ENCODE assay signal across 8 mouse cellular contexts in the genomic region with DNA sequence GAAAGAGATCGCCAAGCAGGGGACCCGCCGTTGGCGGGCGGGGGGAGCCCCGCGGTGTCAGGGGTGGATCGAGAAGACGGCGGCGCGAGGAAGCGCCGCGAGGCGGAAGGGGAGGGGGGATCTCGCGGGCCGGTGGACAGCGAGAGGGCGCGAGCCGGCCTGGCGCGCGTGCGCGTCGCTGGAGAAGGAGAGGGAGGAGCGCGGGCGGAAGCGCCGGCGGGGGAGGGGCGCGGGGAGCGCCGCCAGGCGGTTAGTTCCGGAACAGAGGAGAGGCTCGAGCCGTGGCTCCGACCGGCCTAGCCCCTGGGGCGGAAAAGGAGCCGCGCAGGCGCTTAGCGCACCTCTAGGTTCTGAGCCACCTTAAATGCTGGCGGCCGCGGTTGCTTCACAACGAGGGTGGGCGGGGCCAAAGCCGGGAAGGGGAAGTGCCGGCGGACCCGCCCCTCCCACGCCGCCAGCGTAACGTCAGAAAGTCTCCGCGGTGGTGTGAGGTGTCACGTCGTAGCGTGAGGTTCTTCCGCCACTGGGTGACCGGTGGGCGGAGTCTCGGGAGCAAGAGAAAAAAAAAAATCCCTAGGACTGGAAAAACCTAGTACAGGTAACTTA. TPM values are rescaled to one million over a fixed set of nuclear protein-coding genes. Genes with fewer than 3 reads are reported as not detected.
DNase-seq lines count a peak whose midpoint lies in the region; ATAC-seq lines count a peak whose summit lies in the region.

Atxn2l (minus strand) TSS at position 165 of the 606 bp plus-strand sequence.

- H3K4me2 ChIP-seq in heart, embryonic 14.5 days (ENCODE audit: low read length): peak within 1 kb of the TSS; percentile 68
- peak within 1 kb of the TSS; percentile 82 for H3K4me2 ChIP-seq in liver, embryonic 13.5 days
- H3K4me2 ChIP-seq in stomach, embryonic 16.5 days (ENCODE audit: low read depth, low read length): peak within 1 kb of the TSS; percentile 78

- peak within 1 kb of the TSS; percentile 76 to 100 for H3K4me3 ChIP-seq in heart, embryonic 14.5 days (ENCODE audit: control insufficient read depth in 1 of 2, insufficient read depth in 1 of 2, low read depth in 1 of 2, low read length in 2 of 2)
- peak within 1 kb of the TSS; percentile 99 for H3K4me3 ChIP-seq in liver, embryonic 13.5 days (replicated peaks)
- peak within 1 kb of the TSS; percentile 94 for H3K4me3 ChIP-seq in stomach, embryonic 16.5 days (replicated peaks; ENCODE audit: low read length)

- no peaks in the 10 kb centered on the region for H3K27me3 ChIP-seq in heart, embryonic 14.5 days (ENCODE audit: control insufficient read depth, insufficient read depth, low read length)
- H3K27me3 ChIP-seq in liver, embryonic 13.5 days: no peaks in the 10 kb centered on the region
- no peaks in the 10 kb centered on the region for H3K27me3 ChIP-seq in stomach, embryonic 16.5 days (ENCODE audit: control insufficient read depth, insufficient read depth, low read length)

- H3K9ac ChIP-seq in heart, embryonic 14.5 days (ENCODE audit: low read length): peak within 1 kb of the TSS; percentile 100
- peak within 1 kb of the TSS; percentile 100 for H3K9ac ChIP-seq in liver, embryonic 13.5 days
- H3K9ac ChIP-seq in stomach, embryonic 16.5 days (ENCODE audit: low read length): peak within 1 kb of the TSS; percentile 100

- H3K9me3 ChIP-seq in heart, embryonic 14.5 days (ENCODE audit: control insufficient read depth, low read length): no peaks in the 10 kb centered on the region
- H3K9me3 ChIP-seq in liver, embryonic 13.5 days (replicated peaks): no peaks in the 10 kb centered on the region
- H3K9me3 ChIP-seq in stomach, embryonic 16.5 days (replicated peaks; ENCODE audit: control insufficient read depth, low read length): no peaks in the 10 kb centered on the region

- H3K27ac ChIP-seq in heart, embryonic 14.5 days (replicated peaks in 1 of 2; ENCODE audit: control insufficient read depth in 1 of 2, insufficient read depth in 1 of 2, low read depth in 2 of 2, low read length in 2 of 2): peak within 1 kb of the TSS; percentile 99 to 100
- peak within 1 kb of the TSS; percentile 100 for H3K27ac ChIP-seq in liver, embryonic 13.5 days
- H3K27ac ChIP-seq in stomach, embryonic 16.5 days (ENCODE audit: low read length): peak within 1 kb of the TSS; percentile 99

- under 1% methylated on average over 63 of the region's 72 CpGs for WGBS in heart, embryonic 14.5 days
- WGBS in liver, embryonic 13.5 days (ENCODE audit: insufficient replicate concordance): under 1% methylated on average over 67 of the region's 72 CpGs
- under 1% methylated on average over 52 of the region's 72 CpGs for WGBS in stomach, embryonic 16.5 days

- ATAC-seq in CD4-positive, CD25-positive, alpha-beta regulatory T cell, adult 4 months: peak; percentile 90
- peak; percentile 89 for ATAC-seq in heart, embryonic 14.5 days (ENCODE audit: insufficient number of reproducible peaks, insufficient read depth, low FRiP score, low read depth)
- peak; percentile 80 for ATAC-seq in liver, embryonic 13.5 days (ENCODE audit: low read depth)
- peak; percentile 92 for ATAC-seq in stomach, embryonic 16.5 days (ENCODE audit: insufficient read depth, low FRiP score)

- peak; percentile 92 for DNase-seq in c-Kit-negative CD71-positive TER-119-positive erythroid progenitor cells, embryonic 14.5 days (ENCODE audit: low read depth, low spot score)
- DNase-seq in fibroblast of lung, adult 2 months (ENCODE audit: low read depth): peak; percentile 95
- peak; percentile 100 for DNase-seq in kidney, postnatal 14 days
- peak; percentile 96 for DNase-seq in liver, embryonic 13.5 days
- peak; percentile 99 for DNase-seq in neural tube, embryonic 10.5 days (ENCODE audit: extremely low spot score, low spot score)

- H3K36me3 ChIP-seq in heart, embryonic 14.5 days (ENCODE audit: control insufficient read depth, insufficient read depth, low read length): peaks cover 29% of the 10 kb centered on the region
- H3K36me3 ChIP-seq in liver, embryonic 13.5 days: peaks cover 29% of the 10 kb centered on the region
- H3K36me3 ChIP-seq in stomach, embryonic 16.5 days (ENCODE audit: control insufficient read depth, insufficient read depth, low read length): peaks cover 12% of the 10 kb centered on the region

- H3K4me1 ChIP-seq in heart, embryonic 14.5 days (ENCODE audit: control insufficient read depth in 2 of 2, insufficient read depth in 2 of 2, low read length in 2 of 2): peaks cover 2 to 14% of the 10 kb centered on the region in 2 experiments; a peak in 2 of 4 replicates
- H3K4me1 ChIP-seq in liver, embryonic 13.5 days (replicated peaks): peaks cover 26% of the 10 kb centered on the region
- peaks cover 5% of the 10 kb centered on the region; the same call in 1 of the 2 replicates for H3K4me1 ChIP-seq in stomach, embryonic 16.5 days (ENCODE audit: control insufficient read depth, insufficient read depth, low read length)

RNA-seq across cellular contexts. Expression of gene Atxn2l, which starts in this region (rescaled TPM):
- 10 to 100 TPM; 15.6 to 17.4 TPM for polyA plus RNA-seq in CD4-positive, CD25-positive, alpha-beta regulatory T cell, adult 4 months (2017; shearing (Covaris generic))
- 31.2 and 38.8 TPM in 2 replicates for polyA plus RNA-seq in heart, embryonic 14.5 days (2014; fragmentation: Nextera tagmentation; extraction: Ambion mirVana)
- 23.8 and 31.4 TPM in 2 replicates for polyA plus RNA-seq in liver, embryonic 13.5 days (2015; fragmentation: Nextera tagmentation; extraction: Ambion mirVana)
- polyA plus RNA-seq in stomach, embryonic 16.5 days (2015; fragmentation: Nextera tagmentation; extraction: Ambion mirVana): 31.2 and 33.4 TPM in 2 replicates

Comparison
In these comparisons a context has a peak if more than half of its experiments do, and no peak if none do; other contexts are left out.
1. Peak in every context shown above with its lines: DNase-seq, ATAC-seq, H3K4me3 ChIP-seq and H3K27ac ChIP-seq.